Mouse (Mus musculus): ENCODE measurements around the gene Rbl2. TPM values are rescaled to one million over a fixed set of nuclear protein-coding genes. Genes with fewer than 3 reads are reported as not detected.

Rbl2 gene
- total RNA-seq, 2 experiments from 2014 or later, result 30.7 to 39.6 TPM

- no peak for DNase-seq
These were observed 28.2 kb downstream of the Rbl2 start for GRCm38 (mm10) chr8:91098106-91098505.

GRCm38 (mm10) chr8:91106271-91106670 lies 36.4 kb downstream of the Rbl2 start:
- no peak for DNase-seq

GRCm38 (mm10) chr8:91111868-91112477 lies 42.1 kb downstream of the Rbl2 start:
- no peak for DNase-seq

- no peak for DNase-seq
These were observed 44.6 kb downstream of the Rbl2 start for GRCm38 (mm10) chr8:91114428-91114827.

- no peak for DNase-seq
These were observed 45.1 kb downstream of the Rbl2 start for GRCm38 (mm10) chr8:91114910-91115309.

GRCm38 (mm10) chr8:91117537-91117936 lies 47.7 kb downstream of the Rbl2 start:
- DNase-seq, result no peak

GRCm38 (mm10) chr8:91118131-91118530 lies 48.3 kb downstream of the Rbl2 start:
- DNase-seq, result no peak

GRCm38 (mm10) chr8:91124315-91124714 lies 54.5 kb downstream of the Rbl2 start:
- DNase-seq, result no peak

GRCm38 (mm10) chr8:91126786-91127185 lies 56.9 kb downstream of the Rbl2 start:
- DNase-seq, result no peak

GRCm38 (mm10) chr8:91132731-91133130 lies 62.9 kb downstream of the Rbl2 start:
- DNase-seq, result no peak

- DNase-seq, result peak in 1 of 2 experiments; percentile 9
These were observed 63.7 kb downstream of the Rbl2 start for GRCm38 (mm10) chr8:91133441-91134069.

- peak; percentile 99 to 100 for DNase-seq
These were observed 64.2 kb downstream of the Rbl2 start for GRCm38 (mm10) chr8:91134070-91134475.

GRCm38 (mm10) chr8:91134659-91135058 lies 64.8 kb downstream of the Rbl2 start:
- peak in 1 of 2 experiments; percentile 25 for DNase-seq

- no peak for DNase-seq
These were observed 65.7 kb downstream of the Rbl2 start for GRCm38 (mm10) chr8:91135308-91136181.

- DNase-seq, result no peak
These were observed 71.0 kb downstream of the Rbl2 start for GRCm38 (mm10) chr8:91140828-91141227.

- DNase-seq, result peak; percentile 30 to 78
These were observed 77.9 kb downstream of the Rbl2 start for GRCm38 (mm10) chr8:91147715-91148114.

- DNase-seq, result peak in 1 of 2 experiments; percentile 14
These were observed 78.9 kb downstream of the Rbl2 start for GRCm38 (mm10) chr8:91148643-91149178.

- DNase-seq, result no peak
These were observed 79.4 kb downstream of the Rbl2 start for GRCm38 (mm10) chr8:91149298-91149697.

GRCm38 (mm10) chr8:91151531-91151930 lies 81.7 kb downstream of the Rbl2 start:
- DNase-seq, result no peak

- DNase-seq, result no peak
These were observed 84.0 kb downstream of the Rbl2 start for GRCm38 (mm10) chr8:91153831-91154230.

GRCm38 (mm10) chr8:91154564-91154963 lies 84.7 kb downstream of the Rbl2 start:
- DNase-seq, result no peak

GRCm38 (mm10) chr8:91158617-91159016 lies 88.8 kb downstream of the Rbl2 start:
- no peak for DNase-seq

All from heart, adult 18-20 months (tissue).